9 mouse cellular contexts compared by ENCODE assay signal in the genomic region with DNA sequence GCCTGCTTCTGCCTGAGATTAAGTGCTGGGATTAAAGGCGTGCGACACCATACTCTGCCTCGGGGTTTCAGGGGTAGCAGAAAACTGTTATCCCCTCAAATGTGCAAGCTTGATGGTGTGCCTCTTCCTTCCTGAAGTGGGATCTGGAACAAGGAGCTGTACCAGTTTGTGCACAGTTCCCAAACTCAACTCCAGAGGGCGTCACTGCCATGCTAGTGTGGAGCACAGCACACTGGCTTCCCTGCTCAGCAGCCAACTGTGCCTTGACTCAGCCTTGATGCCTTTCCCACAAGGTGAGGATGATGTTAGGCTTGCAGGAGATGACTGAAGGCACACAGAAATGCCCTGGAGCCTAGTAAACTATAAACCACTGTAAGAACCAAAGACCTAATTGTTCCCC. TPM values are rescaled to one million over a fixed set of nuclear protein-coding genes. Genes with fewer than 3 reads are reported as not detected.
A peak's percentile ranks its signal among the peaks of the same experiment; 100 is the strongest.
DNase-seq lines count a peak whose midpoint lies in the region; ATAC-seq and TF ChIP-seq lines count a peak whose summit lies in the region.
"Had no signal": no experiment of that assay in that cellular context is flagged by ENCODE, and none has a peak within 500 bp of the region (broad histone marks: within the 10 kb centered on the region; RNA-seq: fewer than 3 reads in every experiment).

No protein-coding gene starts in this region.

- H3K27ac ChIP-seq in lung, embryonic 14.5 days (ENCODE audit: low read depth): no peak overlapping the region
- H3K27ac ChIP-seq in stomach, postnatal 0 days (replicated peaks): no peak overlapping the region
- H3K27ac ChIP-seq in forebrain, embryonic 16.5 days (ENCODE audit: low read length): no peak overlapping the region
- H3K27ac ChIP-seq: limb, embryonic 13.5 days had no signal

- no peak overlapping the region for H3K9ac ChIP-seq in lung, embryonic 14.5 days
- H3K9ac ChIP-seq in stomach, postnatal 0 days (ENCODE audit: low read length): no peak overlapping the region
- no peak overlapping the region for H3K9ac ChIP-seq in forebrain, embryonic 16.5 days (replicated peaks; ENCODE audit: low read depth, low read length)
- H3K9ac ChIP-seq: limb, embryonic 13.5 days had no signal

- peak; percentile 44 for TF ChIP-seq CTCF in lung, embryonic 14.5 days (IDR thresholded peaks at IDR 0.05; ENCODE audit: low read depth)
- peak; percentile 55 for TF ChIP-seq CTCF in stomach, postnatal 0 days (IDR thresholded peaks at IDR 0.05; ENCODE audit: low read depth)

- H3K4me2 ChIP-seq in lung, embryonic 14.5 days: no peak overlapping the region
- no peak overlapping the region for H3K4me2 ChIP-seq in stomach, postnatal 0 days (replicated peaks; ENCODE audit: low read depth)
- no peak overlapping the region for H3K4me2 ChIP-seq in forebrain, embryonic 16.5 days (ENCODE audit: low read length)
- H3K4me2 ChIP-seq: limb, embryonic 13.5 days had no signal

- no peak for TF ChIP-seq EP300 in stomach, postnatal 0 days (optimal IDR thresholded peaks at IDR 0.05)

- no peak for ATAC-seq in lung, embryonic 14.5 days (ENCODE audit: insufficient read depth)
- no peak for ATAC-seq in stomach, postnatal 0 days (ENCODE audit: low FRiP score, low TSS enrichment)
- no peak for ATAC-seq in forebrain, embryonic 16.5 days

- H3K9me3 ChIP-seq in lung, embryonic 14.5 days (ENCODE audit: low read depth, low read length): no peaks in the 10 kb centered on the region
- no peaks in the 10 kb centered on the region for H3K9me3 ChIP-seq in stomach, postnatal 0 days (ENCODE audit: control insufficient read depth, low read length)
- H3K9me3 ChIP-seq in forebrain, embryonic 16.5 days (ENCODE audit: control insufficient read depth, low read length): no peaks in the 10 kb centered on the region
- H3K9me3 ChIP-seq: limb, embryonic 13.5 days had no signal

- no peaks in the 10 kb centered on the region for H3K36me3 ChIP-seq in lung, embryonic 14.5 days (ENCODE audit: insufficient read depth)
- H3K36me3 ChIP-seq in stomach, postnatal 0 days (ENCODE audit: control insufficient read depth, insufficient read depth, low read length): no peaks in the 10 kb centered on the region
- H3K36me3 ChIP-seq in forebrain, embryonic 16.5 days (ENCODE audit: control insufficient read depth, insufficient read depth): no peaks in the 10 kb centered on the region
- H3K36me3 ChIP-seq: limb, embryonic 13.5 days had no signal

- H3K4me3 ChIP-seq in lung, embryonic 14.5 days (ENCODE audit: low read depth, low read length): no peak overlapping the region
- no peak overlapping the region for H3K4me3 ChIP-seq in stomach, postnatal 0 days (ENCODE audit: low read depth, low read length)
- no peak overlapping the region for H3K4me3 ChIP-seq in forebrain, embryonic 16.5 days (replicated peaks; ENCODE audit: low read length)
- H3K4me3 ChIP-seq: limb, embryonic 13.5 days had no signal

- WGBS in lung, embryonic 14.5 days: 60% methylated on average over 4 of the region's 4 CpGs
- WGBS in stomach, postnatal 0 days: 59% methylated on average over 4 of the region's 4 CpGs
- WGBS in forebrain, embryonic 16.5 days: 64% methylated on average over 4 of the region's 4 CpGs

- peaks cover 7% of the 10 kb centered on the region; the same call in 1 of the 2 replicates for H3K4me1 ChIP-seq in lung, embryonic 14.5 days (ENCODE audit: insufficient read depth)
- H3K4me1 ChIP-seq in stomach, postnatal 0 days (replicated peaks; ENCODE audit: control insufficient read depth, insufficient read depth): no peaks in the 10 kb centered on the region; the same call in 1 of the 2 replicates
- peaks cover 14% of the 10 kb centered on the region for H3K4me1 ChIP-seq in forebrain, embryonic 16.5 days (replicated peaks; ENCODE audit: control insufficient read depth, insufficient read depth, low read length)

- DNase-seq in cerebellum, adult 18-20 months: peak; percentile 8 to 13
- DNase-seq in cerebellum, adult 11-12 months: no peak
- DNase-seq in lung, embryonic 14.5 days: no peak
- DNase-seq in lung, adult 18-20 months: no peak
- DNase-seq in layer of hippocampus, adult 9-11 months: peak; percentile 43
- DNase-seq in stomach, postnatal 0 days (ENCODE audit: low spot score): no peak
- DNase-seq in adipocyte (ENCODE audit: low spot score): no peak

- no peaks in the 10 kb centered on the region for H3K27me3 ChIP-seq in lung, embryonic 14.5 days (ENCODE audit: insufficient read depth, low read length)
- no peaks in the 10 kb centered on the region for H3K27me3 ChIP-seq in stomach, postnatal 0 days (ENCODE audit: control insufficient read depth, insufficient read depth, low read length)
- H3K27me3 ChIP-seq in forebrain, embryonic 16.5 days (replicated peaks; ENCODE audit: control insufficient read depth, insufficient read depth, low read length): no peaks in the 10 kb centered on the region
- H3K27me3 ChIP-seq: limb, embryonic 13.5 days had no signal

RNA-seq across cellular contexts. Expression of a gene that starts 1.9 kb away (rescaled TPM):
- polyA plus RNA-seq in lung, embryonic 14.5 days (2014; fragmentation: Nextera tagmentation; extraction: Ambion mirVana): 0.03 TPM in 1 of 2 replicates, not detected in the other
- polyA plus RNA-seq in stomach, postnatal 0 days (2015; fragmentation: Nextera tagmentation; extraction: Ambion mirVana): 0.02 and 0.15 TPM in 2 replicates
- polyA plus RNA-seq in forebrain, embryonic 16.5 days (2015; fragmentation: Nextera tagmentation; extraction: Ambion mirVana): 1.9 and 2.0 TPM in 2 replicates

Comparison
In these comparisons a context has a peak if more than half of its experiments do, and no peak if none do; other contexts are left out.
1. DNase-seq: peak in cerebellum, adult 18-20 months (2 of 2) and layer of hippocampus, adult 9-11 months (single experiment); none in cerebellum, adult 11-12 months (single experiment), lung, embryonic 14.5 days (single experiment), lung, adult 18-20 months (0 of 2), stomach, postnatal 0 days (single experiment) and adipocyte (single experiment).